Mouse (Mus musculus) kidney, embryonic 15.5 days (tissue): Measurements from ENCODE around the gene Vezf1. TPM values are rescaled to one million over a fixed set of nuclear protein-coding genes. Genes with fewer than 3 reads are reported as not detected.

ENCODE experiments used
- polyA plus RNA-seq: library from polyadenylated mRNA; unstranded; fragments of >200 nt; fragmentation: Nextera tagmentation; extraction: Ambion mirVana; gene quantifications from 2 replicates; pipeline ENCODE4 v1.2.1, GENCODE M21; 2015

Vezf1 gene
- polyA plus RNA-seq, 1 experiment from 2014 or later = 42.8 TPM

Other genes with a start within 250 kb of the Vezf1 start
- 0.44 TPM in 1 of 2 replicates, not detected in the other for gene Lpo, start 240.0 kb upstream of the Vezf1 start, polyA plus RNA-seq
- 16.9 and 18.7 TPM in 2 replicates for gene Mks1, start 215.1 kb upstream of the Vezf1 start, polyA plus RNA-seq
- gene Epx, start 192.7 kb upstream of the Vezf1 start, polyA plus RNA-seq = 0.47 and 0.53 TPM in 2 replicates
- not detected in 2 replicates for gene Olfr462, start 176.0 kb upstream of the Vezf1 start, polyA plus RNA-seq
- not detected in 2 replicates for gene Olfr463, start 170.9 kb upstream of the Vezf1 start, polyA plus RNA-seq
- not detected in 2 replicates for gene Olfr464, start 147.3 kb upstream of the Vezf1 start, polyA plus RNA-seq
- 22.9 and 25.0 TPM in 2 replicates for gene Dynll2, start 80.7 kb upstream of the Vezf1 start, polyA plus RNA-seq
- 320 and 328 TPM in 2 replicates for gene Srsf1, start 20.9 kb upstream of the Vezf1 start, polyA plus RNA-seq
- gene Cuedc1, start 29.8 kb downstream of the Vezf1 start, polyA plus RNA-seq = 18.8 and 23.4 TPM in 2 replicates
- gene Mrps23, start 136.1 kb downstream of the Vezf1 start, polyA plus RNA-seq = 57.5 and 65.2 TPM in 2 replicates
- gene Ccdc182, start 225.8 kb downstream of the Vezf1 start, polyA plus RNA-seq = 3.1 and 3.7 TPM in 2 replicates